Mouse (Mus musculus): ENCODE results near the gene Glis3. TPM values are rescaled to one million over a fixed set of nuclear protein-coding genes. Genes with fewer than 3 reads are reported as not detected.

Gene Glis3
- total and polyA plus RNA-seq, 3 experiments: not detected

DNA sequence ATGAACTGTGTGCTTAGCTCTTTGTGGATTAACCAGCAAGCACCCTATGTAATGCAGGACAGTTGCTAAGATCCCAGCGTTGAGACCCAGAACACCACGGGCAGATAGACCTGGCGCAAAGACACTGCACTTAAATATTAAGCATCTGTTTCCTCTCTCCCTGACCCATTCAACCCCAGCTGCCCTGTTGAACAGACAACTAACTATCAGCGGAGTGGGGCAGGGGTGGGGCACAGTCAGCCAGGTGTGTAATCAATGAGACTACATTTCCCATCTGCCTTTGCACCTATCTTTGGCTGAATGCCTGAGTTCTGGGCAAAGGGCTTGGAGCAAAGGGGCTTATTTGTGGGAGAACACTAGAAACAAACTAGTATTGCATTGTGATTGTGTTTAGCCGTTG lies 180.1 kb downstream of the Glis3 start:
- no peak for DNase-seq (ENCODE audit: low read depth, low spot score)
- H3K9ac ChIP-seq (ENCODE audit: control insufficient read depth, low read depth, low read length, poor library complexity, severe bottlenecking): no peak overlapping the region
- TF ChIP-seq POLR2AphosphoS2 (IDR thresholded peaks at IDR 0.05; ENCODE audit: low read length): no peak
- no peak for TF ChIP-seq UBTF (IDR thresholded peaks at IDR 0.05; ENCODE audit: borderline replicate concordance, insufficient read depth, low read depth, low read length)
- no peak for TF ChIP-seq MXI1 (IDR thresholded peaks at IDR 0.05; ENCODE audit: low read depth, low read length)
- TF ChIP-seq NRF1 (IDR thresholded peaks at IDR 0.05; ENCODE audit: insufficient read depth, low read depth, low read length, poor library complexity, severe bottlenecking): no peak
- no peak for TF ChIP-seq TCF12 (IDR thresholded peaks at IDR 0.05; ENCODE audit: low read depth, low read length)
- TF ChIP-seq CHD1 (IDR thresholded peaks at IDR 0.05; ENCODE audit: low read depth, low read length): no peak
- no peak for TF ChIP-seq ETS1 (IDR thresholded peaks at IDR 0.05; ENCODE audit: low read depth, low read length)
- no peak for TF ChIP-seq E2F4 (IDR thresholded peaks at IDR 0.05; ENCODE audit: borderline replicate concordance, low read depth, low read length)
- no peak for TF ChIP-seq CTCF (IDR thresholded peaks at IDR 0.05 in 2 of 3, conservative IDR thresholded peaks at IDR 0.05 in 1 of 3; ENCODE audit: control insufficient read depth in 1 of 3, insufficient read depth in 1 of 3, low read depth in 2 of 3, low read length in 3 of 3, poor library complexity in 1 of 3, severe bottlenecking in 1 of 3)
- no peak for TF ChIP-seq HCFC1 (IDR thresholded peaks at IDR 0.05; ENCODE audit: low read depth, low read length)
- TF ChIP-seq GATA1 (IDR thresholded peaks at IDR 0.05; ENCODE audit: low read depth, low read length): no peak
- no peak for TF ChIP-seq SIN3A (IDR thresholded peaks at IDR 0.05; ENCODE audit: low read length)
- no peak for TF ChIP-seq BHLHE40 (IDR thresholded peaks at IDR 0.05; ENCODE audit: borderline replicate concordance, low read depth, low read length)

DNA sequence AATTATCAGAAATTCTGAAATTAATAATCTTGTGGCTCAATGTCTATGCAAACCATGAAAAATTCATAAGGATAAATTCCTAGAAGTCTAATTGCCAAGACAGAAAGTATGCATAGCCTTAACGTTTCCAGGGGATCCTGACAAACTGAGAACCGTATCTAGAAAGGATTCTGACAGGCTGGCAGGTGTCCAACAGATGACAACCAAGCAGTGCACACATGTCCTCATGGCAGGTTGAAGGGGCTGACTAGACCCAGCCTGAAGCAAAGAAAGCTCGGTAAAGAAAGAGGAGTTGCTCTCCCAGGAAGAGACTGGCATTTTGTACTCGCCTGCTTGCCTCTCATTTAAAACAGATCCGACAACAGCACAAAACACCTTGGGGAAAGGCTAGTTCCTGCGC lies 184.0 kb downstream of the Glis3 start:
- no peaks in the 10 kb centered on the region for H3K79me2 ChIP-seq (ENCODE audit: control insufficient read depth, insufficient read depth, low read length, poor library complexity)
- TF ChIP-seq MYB (IDR thresholded peaks at IDR 0.05; ENCODE audit: low read depth, low read length): no peak
- no peak for TF ChIP-seq RCOR1 (IDR thresholded peaks at IDR 0.05; ENCODE audit: low read depth, low read length)
- TF ChIP-seq POLR2AphosphoS2 (IDR thresholded peaks at IDR 0.05; ENCODE audit: low read length): no peak
- no peak for TF ChIP-seq SIN3A (IDR thresholded peaks at IDR 0.05; ENCODE audit: low read length)
- TF ChIP-seq CHD1 (IDR thresholded peaks at IDR 0.05; ENCODE audit: low read depth, low read length): no peak
- TF ChIP-seq MEF2A (IDR thresholded peaks at IDR 0.05; ENCODE audit: extremely low read depth, insufficient replicate concordance, low read depth, low read length, poor library complexity, severe bottlenecking): no peak
- TF ChIP-seq MAX (IDR thresholded peaks at IDR 0.05; ENCODE audit: low read length): no peak
- TF ChIP-seq UBTF (IDR thresholded peaks at IDR 0.05; ENCODE audit: borderline replicate concordance, insufficient read depth, low read depth, low read length): no peak
- TF ChIP-seq HCFC1 (IDR thresholded peaks at IDR 0.05; ENCODE audit: low read depth, low read length): no peak
- TF ChIP-seq NELFE (IDR thresholded peaks at IDR 0.05; ENCODE audit: low read depth, low read length): no peak
- TF ChIP-seq TBP (IDR thresholded peaks at IDR 0.05; ENCODE audit: low read depth, low read length): no peak
- no peak for TF ChIP-seq EP300 (IDR thresholded peaks at IDR 0.05; ENCODE audit: low read depth in 1 of 2, low read length in 2 of 2)
- TF ChIP-seq USF1 (IDR thresholded peaks at IDR 0.05; ENCODE audit: low read depth, low read length): no peak
- TF ChIP-seq ETS1 (IDR thresholded peaks at IDR 0.05; ENCODE audit: low read depth, low read length): no peak
- no peak for TF ChIP-seq ZMIZ1 (IDR thresholded peaks at IDR 0.05; ENCODE audit: low read depth, low read length)
- no peak for TF ChIP-seq KAT2A (conservative IDR thresholded peaks at IDR 0.05; ENCODE audit: low read depth, low read length)
- no peak for TF ChIP-seq MAFK (IDR thresholded peaks at IDR 0.05; ENCODE audit: borderline replicate concordance, low read depth, low read length)
- H3K36me3 ChIP-seq (ENCODE audit: control insufficient read depth in 1 of 2, insufficient read depth in 2 of 2, low read length in 2 of 2): no peaks in the 10 kb centered on the region
- no peak overlapping the region for H3K27ac ChIP-seq (ENCODE audit: control insufficient read depth, low read depth, low read length)
- no peaks in the 10 kb centered on the region for H3K27me3 ChIP-seq (ENCODE audit: control insufficient read depth in 1 of 2, insufficient read depth in 2 of 2, low read length in 2 of 2)
- H3K9me3 ChIP-seq (replicated peaks; ENCODE audit: insufficient read depth, low read length): no peaks in the 10 kb centered on the region
- no peaks in the 10 kb centered on the region for H3K4me1 ChIP-seq (ENCODE audit: control insufficient read depth in 1 of 2, insufficient read depth in 2 of 2, low read length in 2 of 2)
- no peak for DNase-seq (ENCODE audit: low read depth, low spot score)
- no peak overlapping the region for H3K9ac ChIP-seq (ENCODE audit: control insufficient read depth, low read depth, low read length, poor library complexity, severe bottlenecking)
- H3K4me3 ChIP-seq (ENCODE audit: control insufficient read depth in 1 of 2, insufficient read depth in 1 of 2, low read depth in 2 of 2, low read length in 2 of 2): no peak overlapping the region

More for the DNA sequence above, 180.1 kb downstream of the Glis3 start:
- Histone ChIP-seq H3K36me3 (ENCODE audit: control insufficient read depth in 1 of 2, insufficient read depth in 2 of 2, low read length in 2 of 2) (no peaks in the 10 kb centered on the region), H3K9me3 (replicated peaks; ENCODE audit: insufficient read depth, low read length) (no peaks in the 10 kb centered on the region), H3K4me1 (ENCODE audit: control insufficient read depth in 1 of 2, insufficient read depth in 2 of 2, low read length in 2 of 2) (no peaks in the 10 kb centered on the region), H3K27ac (ENCODE audit: control insufficient read depth, low read depth, low read length) (no peak overlapping the region), H3K79me2 (ENCODE audit: control insufficient read depth, insufficient read depth, low read length, poor library complexity) (no peaks in the 10 kb centered on the region), H3K27me3 (ENCODE audit: control insufficient read depth in 1 of 2, insufficient read depth in 2 of 2, low read length in 2 of 2) (no peaks in the 10 kb centered on the region), H3K4me3 (ENCODE audit: control insufficient read depth in 1 of 2, insufficient read depth in 1 of 2, low read depth in 2 of 2, low read length in 2 of 2) (no peak overlapping the region)

Data from MEL (cell line).